Mouse (Mus musculus) liver, embryonic 16.5 days (tissue): Measurements from ENCODE around the gene Jup. TPM values are rescaled to one million over a fixed set of nuclear protein-coding genes. Genes with fewer than 3 reads are reported as not detected.
"Not testable (repeated sequence)": the region's sequence is repeated elsewhere in the genome, so short reads cannot be mapped to it uniquely, and the experiment has no call there.

ENCODE experiments used
- ATAC-seq: fragments of 200-750 bp; cut with Nextera tagmentation; 2 replicates; pipeline ENCODE4 v1.8.0; 2017; ENCODE audit warnings: low read depth, mild to moderate bottlenecking, moderate number of reproducible peaks, moderate library complexity
- H3K27ac ChIP-seq: fragments of 300-500 bp; sonication (generic); 2 replicates; pipeline ENCODE4 v1.5.1; 2014; ENCODE audit warnings: mild to moderate bottlenecking, low read length
- H3K27me3 ChIP-seq: fragments of 300-500 bp; sonication (generic); 2 replicates; pipeline ENCODE4 v1.6.1; 2014; ENCODE audit warnings: low read depth, low read length, mixed read lengths; ENCODE audit not compliant: control insufficient read depth, insufficient read depth
- H3K36me3 ChIP-seq: fragments of 300-500 bp; sonication (generic); 2 replicates; pipeline ENCODE4 v1.6.1; 2014; ENCODE audit warnings: mild to moderate bottlenecking; ENCODE audit not compliant: control insufficient read depth, insufficient read depth
- H3K4me1 ChIP-seq: fragments of 300-500 bp; sonication (generic); 2 replicates; pipeline ENCODE4 v1.6.1; 2014; ENCODE audit warnings: low read depth, low read length, mixed read lengths; ENCODE audit not compliant: control insufficient read depth
- H3K4me2 ChIP-seq: fragments of 300-500 bp; sonication (generic); 2 replicates; pipeline ENCODE4 v1.6.1; 2014; ENCODE audit warnings: low read depth, low read length, mixed read lengths
- H3K4me3 ChIP-seq: fragments of 300-500 bp; sonication (generic); 2 replicates; pipeline ENCODE4 v1.5.1; 2014; ENCODE audit warnings: low read depth, mild to moderate bottlenecking, low read length
- H3K9ac ChIP-seq: fragments of 300-500 bp; sonication (generic); 2 replicates; pipeline ENCODE4 v1.6.1; 2014; ENCODE audit warnings: low read depth, low read length
- H3K9me3 ChIP-seq: fragments of 300-500 bp; sonication (generic); replicated peaks from 2 replicates; pipeline ENCODE4 v1.6.1; 2016; ENCODE audit warnings: low read length; ENCODE audit not compliant: control insufficient read depth
- WGBS: fragments of 180-500 bp; shearing (Covaris S2); extraction: QIAGEN DNeasy Blood & Tissue Kit; methylation state at CpG from one replicate; pipeline ENCODE4 v1.1.7; 2014; ENCODE audit not compliant: insufficient replicate concordance; 5-methylcytosine and 5-hydroxymethylcytosine counted together
- microRNA-seq: library from miRNA; unstranded; fragments of <30 nt; microRNA quantifications from one replicate; pipeline ENCODE4, GENCODE M21; 2016
- polyA plus RNA-seq: library from polyadenylated mRNA; unstranded; fragments of >200 nt; fragmentation: Nextera tagmentation; extraction: Ambion mirVana; gene quantifications from 2 replicates; pipeline ENCODE4 v1.2.1, GENCODE M21; 2015

Jup gene
- polyA plus RNA-seq, 1 experiment from 2014 or later, result 17.7 TPM

DNA sequence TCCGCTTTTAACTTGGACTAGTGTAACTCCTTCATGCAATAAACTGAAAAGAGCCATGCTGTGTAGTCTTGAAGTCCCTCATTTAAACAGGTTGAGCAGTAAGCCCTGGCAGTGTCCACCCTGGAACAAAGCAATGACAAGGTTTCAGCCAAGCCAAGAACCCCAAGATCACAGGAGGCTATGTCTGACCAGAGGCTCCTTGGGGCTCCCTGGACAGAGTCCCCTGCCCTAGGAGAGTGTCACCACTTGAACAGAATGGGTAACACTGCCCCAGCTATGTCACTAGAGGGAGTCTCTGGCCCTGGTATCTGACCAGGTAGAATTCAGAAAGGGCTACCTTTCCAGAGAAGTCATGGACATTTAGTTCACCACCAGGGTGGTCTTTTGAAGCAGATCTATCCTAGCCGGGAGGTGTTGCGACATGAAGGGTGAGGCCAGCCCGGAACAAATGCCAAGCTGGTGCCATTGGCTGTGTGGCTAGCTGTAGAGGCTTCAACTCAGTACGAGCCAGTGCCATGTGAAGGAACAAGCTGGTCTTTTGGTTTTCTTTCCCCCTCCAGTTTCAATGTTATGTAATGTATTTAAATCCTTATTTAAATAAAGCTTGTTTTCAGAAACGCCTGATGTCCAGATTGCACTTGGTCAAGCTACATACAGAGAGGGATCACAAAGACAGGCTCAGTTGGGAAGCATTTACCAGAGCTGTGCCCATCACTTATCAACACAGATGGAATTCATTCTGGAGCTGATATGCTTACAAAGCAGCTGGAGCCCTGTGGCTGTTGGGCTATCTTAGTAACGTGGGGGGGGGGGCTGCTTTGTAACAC lies 75.9 kb downstream of the Jup start:
- peak overlapping the region; percentile 81 for H3K4me2 ChIP-seq
- H3K9me3 ChIP-seq, H3K27me3 ChIP-seq, ATAC-seq: not testable (repeated sequence)
- peaks cover 35% of the 10 kb centered on the region for H3K4me1 ChIP-seq
- peak overlapping the region; percentile 23 for H3K4me3 ChIP-seq
- H3K9ac ChIP-seq, result peak overlapping the region; percentile 9; the same call in 1 of the 2 replicates
- H3K36me3 ChIP-seq, result peaks cover 19% of the 10 kb centered on the region
- H3K27ac ChIP-seq, result peak overlapping the region; percentile 10; the same call in 1 of the 2 replicates
- 72% methylated on average over 7 of the region's 7 CpGs for WGBS

DNA sequence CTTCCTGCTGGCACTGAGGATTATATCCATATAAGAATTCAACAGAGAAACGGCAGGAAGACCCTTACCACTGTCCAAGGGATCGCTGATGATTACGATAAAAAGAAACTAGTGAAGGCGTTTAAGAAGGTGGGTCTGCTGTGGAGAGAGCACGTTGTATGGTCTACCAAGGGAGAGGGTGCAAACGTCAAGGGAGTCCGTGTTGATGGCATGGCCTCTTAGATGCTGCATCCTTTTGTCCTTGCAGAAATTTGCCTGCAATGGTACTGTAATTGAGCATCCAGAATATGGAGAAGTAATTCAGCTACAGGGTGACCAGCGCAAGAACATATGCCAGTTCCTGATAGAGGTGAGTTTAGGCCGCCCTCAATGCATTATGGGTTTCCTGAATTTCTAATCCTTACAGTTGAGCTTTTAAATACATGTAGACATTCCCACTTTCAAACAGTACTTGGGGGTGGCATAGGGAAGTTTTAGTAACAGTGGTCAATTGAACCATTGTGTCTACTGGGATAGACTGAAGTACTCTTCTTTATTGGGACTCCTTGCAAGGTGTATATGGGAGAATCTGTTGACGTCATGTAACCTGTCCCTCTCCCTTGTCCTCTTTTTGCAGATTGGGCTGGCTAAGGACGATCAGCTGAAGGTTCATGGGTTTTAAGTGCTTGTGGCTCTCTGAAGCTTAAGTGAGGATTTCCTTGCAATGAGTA lies 76.7 kb downstream of the Jup start:
- WGBS, result 10% methylated on average over 11 of the region's 11 CpGs
- H3K27me3 ChIP-seq, H3K9me3 ChIP-seq, ATAC-seq: not testable (repeated sequence)
- Histone ChIP-seq H3K4me2 (peak overlapping the region; percentile 81), H3K36me3 (peaks cover 19% of the 10 kb centered on the region), H3K9ac (peak overlapping the region; percentile 99), H3K27ac (peak overlapping the region; percentile 98), H3K4me3 (peak overlapping the region; percentile 85), H3K4me1 (peaks cover 35% of the 10 kb centered on the region)

DNA sequence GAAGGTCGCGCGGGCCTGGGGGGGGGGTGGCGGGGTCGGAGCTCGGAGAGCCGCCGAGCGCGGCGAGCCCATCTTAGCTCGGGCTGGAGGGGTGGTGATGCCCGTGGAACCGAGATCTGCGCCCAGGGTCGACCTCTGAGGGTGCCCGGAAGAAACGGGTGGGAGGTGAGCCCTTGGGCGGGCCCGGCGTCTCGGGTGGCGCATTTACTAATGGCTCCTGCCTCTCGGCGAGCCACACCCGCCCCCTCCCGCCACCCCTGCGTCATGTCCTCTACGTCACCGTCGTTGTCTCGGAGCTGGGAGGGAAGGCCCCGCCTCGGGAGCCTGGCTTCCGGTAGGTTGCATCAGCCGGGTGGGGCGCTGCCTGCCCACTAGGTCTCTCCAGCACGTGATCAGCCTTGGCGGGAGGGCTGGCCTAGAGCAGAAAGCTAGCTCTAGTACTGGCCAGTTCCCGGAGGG lies 77.4 kb downstream of the Jup start:
- Histone ChIP-seq H3K9ac (peak overlapping the region; percentile 99), H3K4me1 (peaks cover 35% of the 10 kb centered on the region), H3K36me3 (peaks cover 19% of the 10 kb centered on the region), H3K27me3 (no peaks in the 10 kb centered on the region), H3K4me2 (peak overlapping the region; percentile 81), H3K4me3 (peak overlapping the region; percentile 85), H3K9me3 (no peaks in the 10 kb centered on the region), H3K27ac (peak overlapping the region; percentile 98)
- WGBS, result under 1% methylated on average over 34 of the region's 40 CpGs
- peak; percentile 84 for ATAC-seq

DNA sequence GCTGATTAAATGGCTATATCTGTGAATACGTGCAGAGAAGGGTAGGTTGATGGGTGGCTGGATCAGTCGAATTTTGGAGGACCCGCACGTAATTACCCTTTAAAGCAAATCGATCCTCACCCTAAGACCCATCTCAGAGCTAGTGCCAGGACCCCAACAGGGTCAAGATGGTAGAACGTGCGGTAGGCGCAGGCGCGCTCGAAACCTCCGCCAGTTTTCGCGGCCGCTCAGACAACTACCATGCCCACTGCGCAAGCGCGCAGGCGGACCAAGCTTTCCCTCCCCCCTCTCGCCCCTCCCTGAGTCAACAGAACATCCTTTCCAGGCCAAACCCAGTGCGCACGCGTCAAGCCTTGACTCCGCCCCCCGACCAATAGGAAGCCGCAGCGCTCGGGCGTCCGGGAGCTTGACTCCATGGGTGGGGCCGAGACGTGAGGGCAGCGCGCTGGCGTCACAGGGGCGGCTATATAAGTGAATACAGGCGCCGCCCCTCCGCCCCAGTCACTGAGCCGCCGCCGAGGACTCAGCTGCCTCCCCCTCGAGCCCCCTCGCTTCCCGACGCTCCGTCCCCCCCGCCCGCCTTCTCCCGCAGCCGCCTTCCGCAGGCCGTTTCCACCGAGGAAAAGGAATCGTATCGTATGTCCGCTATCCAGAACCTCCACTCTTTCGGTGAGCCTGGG lies 77.9 kb downstream of the Jup start, which contains the start of gene Eif1:
Gene Eif1, plus strand, starts transcription at position 394 of the 680 bp plus-strand sequence.
- Histone ChIP-seq H3K27ac (peak within 1 kb of the TSS; percentile 98), H3K4me1 (peaks cover 38% of the 10 kb centered on the region), H3K4me2 (peak within 1 kb of the TSS; percentile 81), H3K9ac (peak within 1 kb of the TSS; percentile 99), H3K36me3 (peaks cover 19% of the 10 kb centered on the region), H3K4me3 (peak within 1 kb of the TSS; percentile 85), H3K27me3 (no peaks in the 10 kb centered on the region), H3K9me3 (no peaks in the 10 kb centered on the region)
- ATAC-seq, result peak; percentile 83
- under 1% methylated on average over 50 of the region's 58 CpGs for WGBS

Small RNAs within 50 kb of the gene (microRNA-seq; reads per million reads assigned to microRNA genes)
- gene Gm27374, result not detected

Other genes with a start within 250 kb of the Jup start
- gene Krt19, start 249.1 kb downstream of the Jup start, polyA plus RNA-seq, result 2.8 and 9.4 TPM in 2 replicates
- gene Krt9, start 204.5 kb downstream of the Jup start, polyA plus RNA-seq, result not detected in 2 replicates
- gene Krt14, start 190.2 kb downstream of the Jup start, polyA plus RNA-seq, result 0.16 and 0.31 TPM in 2 replicates
- not detected in 2 replicates for gene Krt16, start 148.9 kb downstream of the Jup start, polyA plus RNA-seq
- gene Krt17, start 136.7 kb downstream of the Jup start, polyA plus RNA-seq, result 0.18 and 0.22 TPM in 2 replicates
- not detected in 2 replicates for gene Krt42, start 127.9 kb downstream of the Jup start, polyA plus RNA-seq
- gene Eif1, start 77.9 kb downstream of the Jup start, polyA plus RNA-seq, result 1,629 and 1,636 TPM in 2 replicates
- gene Gast, start 63.4 kb downstream of the Jup start, polyA plus RNA-seq, result not detected in 2 replicates
- gene Hap1, start 41.6 kb downstream of the Jup start, polyA plus RNA-seq, result 0.27 and 0.42 TPM in 2 replicates
- 3.1 and 4.0 TPM in 2 replicates for gene P3h4, start 17.1 kb upstream of the Jup start, polyA plus RNA-seq
- gene Fkbp10, start 17.9 kb upstream of the Jup start, polyA plus RNA-seq, result 7.9 and 8.4 TPM in 2 replicates
- gene Nt5c3b, start 44.0 kb upstream of the Jup start, polyA plus RNA-seq, result 14.9 and 16.0 TPM in 2 replicates
- 0.07 TPM in 1 of 2 replicates, not detected in the other for gene Klhl10, start 44.2 kb upstream of the Jup start, polyA plus RNA-seq
- gene Klhl11, start 75.0 kb upstream of the Jup start, polyA plus RNA-seq, result 1.7 and 1.9 TPM in 2 replicates
- gene Acly, start 130.2 kb upstream of the Jup start, polyA plus RNA-seq, result 114 and 120 TPM in 2 replicates
- gene Ttc25, start 147.8 kb upstream of the Jup start, polyA plus RNA-seq, result 0.06 and 0.11 TPM in 2 replicates
- gene Cnp, start 177.1 kb upstream of the Jup start, polyA plus RNA-seq, result 13.8 TPM in 2 replicates
- 18.1 and 19.7 TPM in 2 replicates for gene Nkiras2, start 221.5 kb upstream of the Jup start, polyA plus RNA-seq
- 56.8 and 60.9 TPM in 2 replicates for gene Dnajc7, start 222.4 kb upstream of the Jup start, polyA plus RNA-seq